Mouse (Mus musculus): ENCODE results near the gene Ube2h. TPM values are rescaled to one million over a fixed set of nuclear protein-coding genes. Genes with fewer than 3 reads are reported as not detected.

The Ube2h gene
- polyA plus RNA-seq, 1 experiment = 38.3 TPM

- DNase-seq = no peak
- H3K27ac ChIP-seq (ENCODE audit: insufficient read depth, low read depth, low read length) = no peak overlapping the region
- TF ChIP-seq CTCF (conservative IDR thresholded peaks at IDR 0.05; ENCODE audit: insufficient read depth, insufficient read length, low read depth, low read length) (no peak), POLR2A (IDR thresholded peaks at IDR 0.05; ENCODE audit: low read depth, low read length) (no peak)
- no peaks in the 10 kb centered on the region for H3K27me3 ChIP-seq (replicated peaks; ENCODE audit: control insufficient read depth, insufficient read depth, low read length)
- WGBS = 92% methylated on average over 2 of the region's 2 CpGs
- no peaks in the 10 kb centered on the region; the same call in 1 of the 2 replicates for H3K4me1 ChIP-seq (ENCODE audit: control insufficient read depth, insufficient read depth, low read length)
- peaks cover 2% of the 10 kb centered on the region for H3K36me3 ChIP-seq (ENCODE audit: control insufficient read depth, insufficient read depth, low read length)
- no peak overlapping the region for H3K4me3 ChIP-seq (ENCODE audit: insufficient read depth, low read depth, low read length)
Observed at GRCm38 (mm10) chr6:30282361-30282760, 22.0 kb downstream of the Ube2h start.

DNA sequence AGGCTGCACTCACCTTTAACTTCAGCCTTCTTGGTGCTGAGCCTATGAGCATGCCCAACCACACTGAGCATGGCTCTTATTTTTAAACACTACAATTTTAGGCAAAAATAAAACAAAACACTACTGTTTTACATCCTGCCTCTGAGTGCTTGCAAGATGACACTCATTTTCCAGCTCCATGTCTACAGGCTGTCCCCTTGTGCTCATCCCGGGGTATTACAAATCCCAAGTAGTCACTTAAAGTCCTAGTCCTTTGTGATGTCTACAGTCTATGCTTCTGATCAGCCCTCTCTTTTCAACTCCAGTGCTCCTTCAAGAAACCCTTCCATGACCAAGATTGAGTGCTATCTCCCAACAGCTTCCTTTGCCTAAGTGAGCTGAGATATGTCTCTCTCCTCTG, 26.0 kb downstream of the Ube2h start:
- Histone ChIP-seq H3K36me3 (ENCODE audit: control insufficient read depth, insufficient read depth, low read length) (peaks cover 2% of the 10 kb centered on the region), H3K27me3 (replicated peaks; ENCODE audit: control insufficient read depth, insufficient read depth, low read length) (no peaks in the 10 kb centered on the region), H3K4me3 (ENCODE audit: insufficient read depth, low read depth, low read length) (no peak overlapping the region), H3K4me1 (ENCODE audit: control insufficient read depth, insufficient read depth, low read length) (no peaks in the 10 kb centered on the region; the same call in 1 of the 2 replicates), H3K27ac (ENCODE audit: insufficient read depth, low read depth, low read length) (no peak overlapping the region)
- TF ChIP-seq CTCF (conservative IDR thresholded peaks at IDR 0.05; ENCODE audit: insufficient read depth, insufficient read length, low read depth, low read length) (0 out of 2 replicates have a peak, but pooled peaks have one; percentile 13), POLR2A (IDR thresholded peaks at IDR 0.05; ENCODE audit: low read depth, low read length) (no peak)
- WGBS = 56% methylated on average over 1 of the region's 1 CpGs
- no peak for DNase-seq

DNA sequence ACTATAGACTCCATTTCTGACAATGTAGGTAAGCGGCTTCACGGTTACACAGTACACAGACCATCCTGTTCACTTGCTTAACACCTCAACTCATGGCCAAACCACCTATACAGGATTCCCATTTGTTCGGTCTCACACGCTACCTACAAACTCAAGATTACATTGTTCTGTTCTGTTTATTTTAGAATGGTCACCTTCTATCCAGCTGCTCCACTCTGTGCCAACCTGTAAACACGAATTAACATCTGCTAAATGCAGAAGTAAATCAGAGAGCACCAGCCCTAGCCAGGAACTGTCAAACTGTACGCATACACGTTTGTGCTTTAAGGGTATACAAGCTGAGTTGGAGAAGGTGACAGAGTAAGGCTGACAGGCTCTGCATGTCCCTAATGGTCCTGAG, 27.5 kb downstream of the Ube2h start:
- 78% methylated on average over 7 of the region's 7 CpGs for WGBS
- Histone ChIP-seq H3K4me1 (ENCODE audit: control insufficient read depth, insufficient read depth, low read length) (no peaks in the 10 kb centered on the region), H3K36me3 (ENCODE audit: control insufficient read depth, insufficient read depth, low read length) (peaks cover 2% of the 10 kb centered on the region), H3K27ac (ENCODE audit: insufficient read depth, low read depth, low read length) (no peak overlapping the region), H3K4me3 (ENCODE audit: insufficient read depth, low read depth, low read length) (no peak overlapping the region), H3K27me3 (replicated peaks; ENCODE audit: control insufficient read depth, insufficient read depth, low read length) (no peaks in the 10 kb centered on the region)
- TF ChIP-seq CTCF (conservative IDR thresholded peaks at IDR 0.05; ENCODE audit: insufficient read depth, insufficient read length, low read depth, low read length) (no peak), POLR2A (IDR thresholded peaks at IDR 0.05; ENCODE audit: low read depth, low read length) (no peak)
- DNase-seq = no peak

- H3K27me3 ChIP-seq (replicated peaks; ENCODE audit: control insufficient read depth, insufficient read depth, low read length) = no peaks in the 10 kb centered on the region
- no peak for DNase-seq
- TF ChIP-seq CTCF (conservative IDR thresholded peaks at IDR 0.05; ENCODE audit: insufficient read depth, insufficient read length, low read depth, low read length) = no peak
- no peak for TF ChIP-seq POLR2A (IDR thresholded peaks at IDR 0.05; ENCODE audit: low read depth, low read length)
- no peak overlapping the region for H3K27ac ChIP-seq (ENCODE audit: insufficient read depth, low read depth, low read length)
- WGBS = 45% methylated on average over 3 of the region's 3 CpGs
- peaks cover 2% of the 10 kb centered on the region for H3K36me3 ChIP-seq (ENCODE audit: control insufficient read depth, insufficient read depth, low read length)
- H3K4me3 ChIP-seq (ENCODE audit: insufficient read depth, low read depth, low read length) = no peak overlapping the region
- no peaks in the 10 kb centered on the region for H3K4me1 ChIP-seq (ENCODE audit: control insufficient read depth, insufficient read depth, low read length)
Observed at GRCm38 (mm10) chr6:30276375-30276774, 28.0 kb downstream of the Ube2h start.

DNA sequence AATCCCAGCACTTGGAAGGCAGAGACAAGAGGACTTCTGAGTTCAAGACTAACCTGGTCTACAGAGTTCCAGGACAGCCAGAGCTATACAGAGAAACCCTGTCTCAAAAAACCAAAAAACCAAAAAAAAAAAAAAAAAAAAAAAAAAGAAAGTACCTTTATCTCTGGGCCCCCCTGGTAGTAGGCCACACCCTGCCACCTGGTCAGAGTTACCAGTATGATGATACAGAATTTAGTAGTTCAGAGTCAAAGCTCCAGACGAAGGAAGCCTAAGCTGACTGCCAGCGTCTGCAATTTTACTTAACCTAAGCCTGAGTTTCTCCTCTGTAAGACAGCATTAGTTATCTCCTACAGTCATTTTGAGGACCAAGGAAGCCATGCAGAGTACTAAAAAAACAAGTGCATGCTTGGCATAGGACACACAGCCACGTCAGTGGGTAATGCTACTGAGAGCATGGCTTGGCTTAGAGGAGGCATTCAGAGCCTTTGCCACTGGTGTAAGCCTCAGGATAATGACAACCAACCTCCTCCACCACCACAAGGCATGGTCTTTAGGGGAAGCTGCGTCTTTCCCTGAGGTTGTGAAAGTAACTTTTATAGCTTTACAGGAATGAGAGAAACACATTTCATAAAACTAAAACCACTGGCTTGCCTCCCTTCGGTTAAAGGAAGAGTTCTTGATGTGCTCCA, 29.0 kb downstream of the Ube2h start:
- WGBS = 67% methylated on average over 5 of the region's 5 CpGs
- no peak for TF ChIP-seq CTCF (conservative IDR thresholded peaks at IDR 0.05; ENCODE audit: insufficient read depth, insufficient read length, low read depth, low read length)
- TF ChIP-seq POLR2A (IDR thresholded peaks at IDR 0.05; ENCODE audit: low read depth, low read length) = no peak

DNA sequence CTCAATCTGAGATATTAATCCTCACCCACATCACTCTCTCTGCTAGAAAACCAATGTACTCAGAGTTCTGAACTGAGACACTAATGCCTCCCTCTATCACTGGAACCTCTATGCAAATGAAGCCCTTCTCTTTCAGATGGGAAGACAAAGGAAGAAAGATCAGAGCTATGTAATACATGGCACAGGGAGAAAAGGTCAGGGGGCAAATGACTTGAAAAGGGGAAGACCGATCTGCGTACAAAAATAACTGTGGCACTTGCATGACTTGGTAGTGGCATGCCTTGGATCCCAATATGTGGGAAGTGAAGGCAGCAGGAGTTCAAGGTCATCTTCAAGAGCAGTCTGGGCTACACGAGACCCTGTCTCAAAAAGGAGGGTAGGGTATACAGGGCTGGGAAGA, 31.4 kb downstream of the Ube2h start:
- no peaks in the 10 kb centered on the region for H3K4me1 ChIP-seq (ENCODE audit: control insufficient read depth, insufficient read depth, low read length)
- DNase-seq = no peak
- H3K27ac ChIP-seq (ENCODE audit: insufficient read depth, low read depth, low read length) = no peak overlapping the region
- H3K36me3 ChIP-seq (ENCODE audit: control insufficient read depth, insufficient read depth, low read length) = peaks cover 3% of the 10 kb centered on the region
- TF ChIP-seq CTCF (conservative IDR thresholded peaks at IDR 0.05; ENCODE audit: insufficient read depth, insufficient read length, low read depth, low read length) (no peak), POLR2A (IDR thresholded peaks at IDR 0.05; ENCODE audit: low read depth, low read length) (no peak)
- no peaks in the 10 kb centered on the region for H3K27me3 ChIP-seq (replicated peaks; ENCODE audit: control insufficient read depth, insufficient read depth, low read length)
- no peak overlapping the region for H3K4me3 ChIP-seq (ENCODE audit: insufficient read depth, low read depth, low read length)
- 50% methylated on average over 3 of the region's 3 CpGs for WGBS

More for the DNA sequence above, 29.0 kb downstream of the Ube2h start:
- H3K27me3 ChIP-seq (replicated peaks; ENCODE audit: control insufficient read depth, insufficient read depth, low read length) = no peaks in the 10 kb centered on the region
- H3K27ac ChIP-seq (ENCODE audit: insufficient read depth, low read depth, low read length) = no peak overlapping the region
- no peak for DNase-seq
- H3K4me3 ChIP-seq (ENCODE audit: insufficient read depth, low read depth, low read length) = no peak overlapping the region
- peaks cover 4% of the 10 kb centered on the region for H3K36me3 ChIP-seq (ENCODE audit: control insufficient read depth, insufficient read depth, low read length)
- H3K4me1 ChIP-seq (ENCODE audit: control insufficient read depth, insufficient read depth, low read length) = no peaks in the 10 kb centered on the region

GRCm38 (mm10) chr6:30272338-30272905, 31.9 kb downstream of the Ube2h start:
- no peak for DNase-seq
- H3K36me3 ChIP-seq (ENCODE audit: control insufficient read depth, insufficient read depth, low read length) = peaks cover 4% of the 10 kb centered on the region
- no peak overlapping the region for H3K4me3 ChIP-seq (ENCODE audit: insufficient read depth, low read depth, low read length)
- H3K27me3 ChIP-seq (replicated peaks; ENCODE audit: control insufficient read depth, insufficient read depth, low read length) = no peaks in the 10 kb centered on the region
- no peak for TF ChIP-seq CTCF (conservative IDR thresholded peaks at IDR 0.05; ENCODE audit: insufficient read depth, insufficient read length, low read depth, low read length)
- no peak for TF ChIP-seq POLR2A (IDR thresholded peaks at IDR 0.05; ENCODE audit: low read depth, low read length)
- 87% methylated on average over 11 of the region's 11 CpGs for WGBS
- no peaks in the 10 kb centered on the region for H3K4me1 ChIP-seq (ENCODE audit: control insufficient read depth, insufficient read depth, low read length)
- no peak overlapping the region for H3K27ac ChIP-seq (ENCODE audit: insufficient read depth, low read depth, low read length)
